Mouse (Mus musculus): ENCODE data around the gene Plxnb1. TPM values are rescaled to one million over a fixed set of nuclear protein-coding genes. Genes with fewer than 3 reads are reported as not detected.

Plxnb1 gene
- polyA plus RNA-seq, 1 experiment from 2014 or later: 19.8 TPM

DNA sequence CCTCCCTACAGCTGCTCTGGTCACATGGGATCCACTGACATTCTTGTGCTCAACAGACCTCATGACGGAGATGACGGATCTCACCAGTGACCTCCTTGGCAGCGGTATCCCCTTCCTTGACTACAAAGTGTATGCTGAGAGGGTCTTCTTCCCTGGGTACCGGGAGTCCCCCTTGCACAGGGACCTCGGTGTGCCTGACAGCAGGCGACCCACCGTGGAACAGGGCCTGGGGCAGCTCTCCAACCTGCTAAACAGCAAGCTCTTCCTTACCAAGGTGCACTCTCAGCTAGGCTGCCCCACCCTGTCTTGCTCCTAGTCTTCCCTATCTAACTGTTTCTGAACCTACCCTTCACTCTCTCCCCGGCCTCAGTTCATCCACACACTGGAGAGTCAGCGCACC, 16.4 kb downstream of the Plxnb1 start:
- peaks cover 85% of the 10 kb centered on the region for H3K36me3 ChIP-seq (ENCODE audit: insufficient read depth, low read length)
- no peak overlapping the region for H3K27ac ChIP-seq (ENCODE audit: low read length)
- no peak for ATAC-seq (ENCODE audit: low FRiP score, low TSS enrichment)
- no peak overlapping the region for H3K4me3 ChIP-seq (ENCODE audit: low read length)
- no peak overlapping the region for H3K9ac ChIP-seq (replicated peaks; ENCODE audit: low read length)
- H3K4me1 ChIP-seq (ENCODE audit: insufficient read depth, low read length): peaks cover 19% of the 10 kb centered on the region
- H3K9me3 ChIP-seq (ENCODE audit: low read length): no peaks in the 10 kb centered on the region
- H3K27me3 ChIP-seq (ENCODE audit: insufficient read depth, low read length): no peaks in the 10 kb centered on the region
- 92% methylated on average over 9 of the region's 9 CpGs for WGBS
- H3K4me2 ChIP-seq (replicated peaks; ENCODE audit: low read depth, low read length): no peak overlapping the region

DNA sequence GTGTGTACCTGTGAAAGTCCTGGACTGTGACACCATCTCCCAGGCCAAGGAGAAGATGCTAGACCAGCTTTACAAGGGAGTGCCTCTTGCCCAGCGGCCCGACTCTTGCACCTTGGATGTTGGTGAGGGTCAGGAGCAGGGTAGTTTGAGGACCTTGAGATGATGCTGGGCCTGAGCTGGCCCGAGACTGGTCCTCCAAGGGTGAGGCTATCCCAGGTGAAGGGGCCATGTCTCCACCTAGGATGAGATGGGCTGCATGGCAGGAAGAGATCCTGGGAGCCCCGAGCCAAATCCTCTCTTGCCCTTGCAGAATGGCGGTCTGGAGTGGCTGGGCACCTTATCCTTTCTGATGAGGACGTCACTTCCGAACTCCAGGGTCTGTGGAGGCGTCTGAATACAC, 18.1 kb downstream of the Plxnb1 start:
- H3K27ac ChIP-seq (ENCODE audit: low read length): no peak overlapping the region
- H3K4me3 ChIP-seq (ENCODE audit: low read length): no peak overlapping the region
- no peak overlapping the region for H3K4me2 ChIP-seq (replicated peaks; ENCODE audit: low read depth, low read length)
- no peaks in the 10 kb centered on the region for H3K9me3 ChIP-seq (ENCODE audit: low read length)
- H3K36me3 ChIP-seq (ENCODE audit: insufficient read depth, low read length): peaks cover 90% of the 10 kb centered on the region
- WGBS: 88% methylated on average over 8 of the region's 8 CpGs
- ATAC-seq (ENCODE audit: low FRiP score, low TSS enrichment): no peak
- no peak overlapping the region for H3K9ac ChIP-seq (replicated peaks; ENCODE audit: low read length)
- H3K4me1 ChIP-seq (ENCODE audit: insufficient read depth, low read length): peaks cover 1% of the 10 kb centered on the region; the same call in 1 of the 2 replicates
- no peaks in the 10 kb centered on the region for H3K27me3 ChIP-seq (ENCODE audit: insufficient read depth, low read length)

DNA sequence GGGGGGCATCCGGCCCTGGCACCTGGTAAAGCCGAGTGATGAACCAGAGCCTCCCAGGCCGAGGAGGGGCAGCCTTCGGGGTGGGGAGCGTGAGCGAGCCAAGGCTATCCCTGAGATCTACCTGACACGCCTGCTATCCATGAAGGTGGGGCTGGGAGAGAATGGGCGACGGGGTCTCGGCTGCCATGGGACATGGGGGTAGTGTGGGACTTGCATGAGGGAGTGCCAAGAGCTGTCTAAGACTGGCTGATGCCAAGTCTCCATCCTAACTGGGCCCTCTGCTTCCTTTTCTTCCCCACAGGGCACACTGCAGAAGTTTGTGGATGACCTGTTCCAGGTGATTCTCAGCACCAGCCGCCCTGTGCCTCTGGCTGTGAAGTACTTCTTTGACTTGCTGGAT, 19.1 kb downstream of the Plxnb1 start:
- Histone ChIP-seq H3K9ac (replicated peaks; ENCODE audit: low read length) (no peak overlapping the region), H3K4me3 (ENCODE audit: low read length) (no peak overlapping the region), H3K9me3 (ENCODE audit: low read length) (no peaks in the 10 kb centered on the region), H3K36me3 (ENCODE audit: insufficient read depth, low read length) (peaks cover 91% of the 10 kb centered on the region), H3K27ac (ENCODE audit: low read length) (no peak overlapping the region), H3K27me3 (ENCODE audit: insufficient read depth, low read length) (no peaks in the 10 kb centered on the region), H3K4me2 (replicated peaks; ENCODE audit: low read depth, low read length) (no peak overlapping the region), H3K4me1 (ENCODE audit: insufficient read depth, low read length) (no peaks in the 10 kb centered on the region)
- 96% methylated on average over 11 of the region's 11 CpGs for WGBS
- no peak for ATAC-seq (ENCODE audit: low FRiP score, low TSS enrichment)

DNA sequence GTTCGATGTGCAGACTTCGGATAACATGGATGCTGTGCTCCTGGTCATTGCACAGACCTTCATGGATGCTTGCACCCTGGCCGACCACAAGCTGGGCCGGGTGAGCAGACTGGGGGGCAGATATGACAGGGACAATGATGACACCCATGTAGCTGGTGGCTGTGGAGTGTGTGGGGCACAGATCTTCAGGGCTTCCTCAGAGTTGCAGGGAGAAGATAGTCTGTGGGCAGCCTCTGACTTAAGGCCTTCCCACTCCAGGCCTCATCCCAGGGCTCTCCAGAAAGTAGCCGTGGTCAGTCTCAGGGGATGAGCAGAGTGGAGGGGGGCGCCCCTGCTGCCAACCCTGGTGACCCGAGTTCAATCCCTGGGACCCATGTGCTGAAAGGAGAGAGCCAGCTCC, 19.7 kb downstream of the Plxnb1 start:
- Histone ChIP-seq H3K4me2 (replicated peaks; ENCODE audit: low read depth, low read length) (no peak overlapping the region), H3K36me3 (ENCODE audit: insufficient read depth, low read length) (peaks cover 90% of the 10 kb centered on the region), H3K4me3 (ENCODE audit: low read length) (no peak overlapping the region), H3K9me3 (ENCODE audit: low read length) (no peaks in the 10 kb centered on the region), H3K27ac (ENCODE audit: low read length) (no peak overlapping the region), H3K4me1 (ENCODE audit: insufficient read depth, low read length) (no peaks in the 10 kb centered on the region), H3K27me3 (ENCODE audit: insufficient read depth, low read length) (no peaks in the 10 kb centered on the region), H3K9ac (replicated peaks; ENCODE audit: low read length) (no peak overlapping the region)
- no peak for ATAC-seq (ENCODE audit: low FRiP score, low TSS enrichment)
- WGBS: 93% methylated on average over 7 of the region's 7 CpGs

DNA sequence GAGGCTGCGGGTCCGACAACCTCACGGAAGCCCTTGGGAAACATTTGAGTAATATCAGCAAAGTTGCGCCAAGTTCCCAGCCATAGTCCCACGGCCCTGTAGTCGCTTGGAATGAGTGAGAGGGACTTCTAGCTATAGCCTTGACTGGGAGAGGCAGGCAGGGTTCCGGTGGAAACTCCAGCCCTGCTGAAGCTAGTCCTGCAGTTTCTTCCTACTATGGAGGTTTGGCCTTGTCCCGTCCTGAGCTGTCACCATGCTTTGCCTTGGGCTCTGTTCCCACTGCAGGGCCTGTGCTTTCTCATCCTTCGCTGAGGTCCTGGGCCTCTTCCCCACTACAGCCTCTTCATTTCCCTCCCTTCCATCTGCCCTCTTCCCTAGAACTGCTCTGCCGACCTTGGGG, 21.0 kb downstream of the Plxnb1 start:
- no peak for ATAC-seq (ENCODE audit: low FRiP score, low TSS enrichment)
- H3K27me3 ChIP-seq (ENCODE audit: insufficient read depth, low read length): no peaks in the 10 kb centered on the region
- no peak overlapping the region for H3K9ac ChIP-seq (replicated peaks; ENCODE audit: low read length)
- peaks cover 76% of the 10 kb centered on the region for H3K36me3 ChIP-seq (ENCODE audit: insufficient read depth, low read length)
- H3K4me1 ChIP-seq (ENCODE audit: insufficient read depth, low read length): no peaks in the 10 kb centered on the region
- H3K9me3 ChIP-seq (ENCODE audit: low read length): no peaks in the 10 kb centered on the region
- 91% methylated on average over 10 of the region's 10 CpGs for WGBS
- H3K27ac ChIP-seq (ENCODE audit: low read length): no peak overlapping the region
- no peak overlapping the region for H3K4me2 ChIP-seq (replicated peaks; ENCODE audit: low read depth, low read length)
- H3K4me3 ChIP-seq (ENCODE audit: low read length): no peak overlapping the region

DNA sequence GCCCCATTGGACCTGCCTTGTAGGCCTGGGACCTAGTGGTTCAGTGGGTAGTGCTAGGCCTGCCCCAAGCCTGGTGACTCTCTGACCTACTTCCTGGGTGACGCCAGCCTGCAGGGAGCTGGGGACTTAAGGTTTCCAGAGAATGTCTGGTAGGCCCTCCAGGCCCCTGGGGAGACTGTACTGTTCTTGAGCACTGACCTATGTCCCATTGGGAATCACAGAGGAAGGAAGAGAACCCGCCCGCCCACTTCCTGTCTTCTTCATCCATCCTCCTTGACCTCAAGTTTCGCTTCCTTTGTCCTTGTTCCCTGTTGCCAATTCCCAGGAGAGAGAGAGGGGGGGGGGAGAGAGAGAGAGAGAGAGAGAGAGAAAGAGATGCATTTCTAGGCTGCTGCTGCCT, 22.9 kb downstream of the Plxnb1 start:
- 77% methylated on average over 4 of the region's 4 CpGs for WGBS
- peaks cover 57% of the 10 kb centered on the region for H3K36me3 ChIP-seq (ENCODE audit: insufficient read depth, low read length)
- no peak overlapping the region for H3K9ac ChIP-seq (replicated peaks; ENCODE audit: low read length)
- no peak overlapping the region for H3K4me2 ChIP-seq (replicated peaks; ENCODE audit: low read depth, low read length)
- H3K4me3 ChIP-seq (ENCODE audit: low read length): no peak overlapping the region
- H3K27ac ChIP-seq (ENCODE audit: low read length): no peak overlapping the region
- ATAC-seq (ENCODE audit: low FRiP score, low TSS enrichment): no peak
- H3K4me1 ChIP-seq (ENCODE audit: insufficient read depth, low read length): no peaks in the 10 kb centered on the region
- H3K9me3 ChIP-seq (ENCODE audit: low read length): no peaks in the 10 kb centered on the region
- H3K27me3 ChIP-seq (ENCODE audit: insufficient read depth, low read length): no peaks in the 10 kb centered on the region

DNA sequence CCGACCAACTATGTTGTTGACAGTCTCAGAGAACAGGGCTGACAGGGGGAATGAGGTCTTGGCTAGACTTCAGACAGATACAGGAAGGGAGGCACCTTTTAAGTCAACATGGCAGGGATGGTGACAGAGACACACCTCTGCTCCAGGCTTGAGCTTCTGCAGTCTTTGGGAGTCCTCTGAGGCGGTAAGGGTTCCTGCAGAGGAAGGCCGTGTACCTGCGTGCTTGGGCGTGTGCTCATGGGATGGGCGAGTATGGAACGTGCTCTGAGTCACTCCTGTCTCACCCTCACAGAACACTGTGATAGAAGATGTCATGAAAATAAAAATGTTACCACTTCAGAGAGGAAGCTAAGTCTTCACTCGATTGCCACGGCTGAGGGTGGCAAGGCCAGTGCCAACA, 24.4 kb downstream of the Plxnb1 start:
- 89% methylated on average over 9 of the region's 9 CpGs for WGBS
- Histone ChIP-seq H3K9ac (replicated peaks; ENCODE audit: low read length) (no peak overlapping the region), H3K4me3 (ENCODE audit: low read length) (no peak overlapping the region), H3K9me3 (ENCODE audit: low read length) (no peaks in the 10 kb centered on the region), H3K27me3 (ENCODE audit: insufficient read depth, low read length) (no peaks in the 10 kb centered on the region), H3K4me1 (ENCODE audit: insufficient read depth, low read length) (no peaks in the 10 kb centered on the region), H3K27ac (ENCODE audit: low read length) (no peak overlapping the region), H3K36me3 (ENCODE audit: insufficient read depth, low read length) (peaks cover 42% of the 10 kb centered on the region), H3K4me2 (replicated peaks; ENCODE audit: low read depth, low read length) (no peak overlapping the region)
- ATAC-seq (ENCODE audit: low FRiP score, low TSS enrichment): no peak

DNA sequence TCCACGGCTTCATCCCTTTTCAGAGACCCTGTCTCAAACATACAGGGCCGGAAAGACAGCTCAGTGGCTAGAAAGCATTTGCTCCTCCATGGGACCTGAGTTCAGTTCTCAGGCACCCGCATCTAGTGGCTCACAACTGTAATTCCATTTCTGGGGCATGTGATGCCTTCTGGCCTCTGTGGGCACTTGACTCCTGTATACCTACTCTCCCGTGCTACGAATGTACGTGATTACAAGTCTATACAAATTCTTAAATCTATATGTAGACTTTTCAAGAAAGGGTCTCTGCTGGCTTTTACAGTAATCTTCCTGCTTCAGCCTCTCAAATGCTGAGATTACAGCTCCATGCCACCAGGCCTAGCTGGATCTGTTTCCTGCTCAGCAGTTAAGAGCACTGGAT, 25.8 kb downstream of the Plxnb1 start:
- peak overlapping the region; percentile 10; the same call in 1 of the 2 replicates for H3K27ac ChIP-seq (ENCODE audit: low read length)
- H3K4me1 ChIP-seq (ENCODE audit: insufficient read depth, low read length): no peaks in the 10 kb centered on the region
- H3K9me3 ChIP-seq (ENCODE audit: low read length): no peaks in the 10 kb centered on the region
- no peak overlapping the region for H3K9ac ChIP-seq (replicated peaks; ENCODE audit: low read length)
- H3K4me2 ChIP-seq (replicated peaks; ENCODE audit: low read depth, low read length): no peak overlapping the region
- no peaks in the 10 kb centered on the region for H3K27me3 ChIP-seq (ENCODE audit: insufficient read depth, low read length)
- WGBS: 85% methylated on average over 6 of the region's 6 CpGs
- ATAC-seq (ENCODE audit: low FRiP score, low TSS enrichment): no peak
- peaks cover 29% of the 10 kb centered on the region for H3K36me3 ChIP-seq (ENCODE audit: insufficient read depth, low read length)
- no peak overlapping the region for H3K4me3 ChIP-seq (ENCODE audit: low read length)

DNA sequence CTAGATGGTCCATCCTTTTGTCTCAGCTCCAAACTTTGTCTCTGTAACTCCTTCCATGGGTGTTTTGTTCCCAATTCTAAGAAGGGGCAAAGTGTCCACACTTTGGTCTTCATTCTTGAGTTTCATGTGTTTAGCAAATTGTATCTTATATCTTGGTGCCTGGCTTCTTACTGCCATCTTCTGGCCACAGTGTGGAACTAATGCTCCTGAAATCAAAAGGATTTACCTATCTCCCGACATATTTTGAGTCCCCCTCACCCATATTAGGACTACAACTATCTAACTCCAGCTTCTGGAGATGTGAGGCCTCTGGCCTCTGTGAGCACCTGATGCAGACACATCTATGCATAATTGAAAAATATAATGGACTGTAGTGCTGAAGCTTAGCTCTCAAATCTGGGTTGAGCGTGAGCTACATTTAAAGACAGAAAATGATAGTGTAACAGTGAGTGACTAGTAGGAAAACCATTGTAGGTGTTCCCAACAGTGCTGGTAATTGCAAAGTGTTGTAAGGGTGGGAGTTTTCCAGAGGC, 27.4 kb downstream of the Plxnb1 start:
- WGBS: 43% methylated on average over 2 of the region's 2 CpGs
- H3K4me1 ChIP-seq (ENCODE audit: insufficient read depth, low read length): no peaks in the 10 kb centered on the region
- H3K4me3 ChIP-seq (ENCODE audit: low read length): no peak overlapping the region
- no peak overlapping the region for H3K27ac ChIP-seq (ENCODE audit: low read length)
- no peak overlapping the region for H3K9ac ChIP-seq (replicated peaks; ENCODE audit: low read length)
- no peaks in the 10 kb centered on the region for H3K27me3 ChIP-seq (ENCODE audit: insufficient read depth, low read length)
- 0 out of 2 replicates have a peak, but pooled peaks have one; percentile 1 for ATAC-seq (ENCODE audit: low FRiP score, low TSS enrichment)
- peaks cover 19% of the 10 kb centered on the region for H3K36me3 ChIP-seq (ENCODE audit: insufficient read depth, low read length)
- H3K4me2 ChIP-seq (replicated peaks; ENCODE audit: low read depth, low read length): no peak overlapping the region
- H3K9me3 ChIP-seq (ENCODE audit: low read length): no peaks in the 10 kb centered on the region

DNA sequence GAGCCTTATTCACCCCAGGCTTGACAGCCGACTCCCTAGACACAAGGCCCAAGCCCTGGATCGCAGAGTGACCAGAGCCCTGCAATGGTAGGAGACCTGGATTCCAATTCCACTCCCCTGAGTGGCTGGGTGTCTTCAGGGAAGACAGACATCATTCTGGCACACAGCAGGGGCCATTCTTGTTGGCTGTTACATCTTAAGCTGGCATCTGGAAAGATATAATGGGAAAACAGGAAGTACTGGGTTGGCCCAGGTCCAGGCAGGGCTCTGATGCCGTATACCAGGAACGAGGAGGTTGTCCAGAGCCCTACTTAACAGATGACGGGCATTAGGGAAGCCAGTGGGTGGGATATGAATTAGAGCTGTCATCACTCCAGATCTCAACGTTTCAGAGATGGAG, 28.1 kb downstream of the Plxnb1 start:
- WGBS: 52% methylated on average over 6 of the region's 6 CpGs
- ATAC-seq (ENCODE audit: low FRiP score, low TSS enrichment): no peak
- Histone ChIP-seq H3K9ac (replicated peaks; ENCODE audit: low read length) (no peak overlapping the region), H3K4me2 (replicated peaks; ENCODE audit: low read depth, low read length) (no peak overlapping the region), H3K27me3 (ENCODE audit: insufficient read depth, low read length) (no peaks in the 10 kb centered on the region), H3K4me3 (ENCODE audit: low read length) (no peak overlapping the region), H3K36me3 (ENCODE audit: insufficient read depth, low read length) (peaks cover 14% of the 10 kb centered on the region), H3K9me3 (ENCODE audit: low read length) (no peaks in the 10 kb centered on the region), H3K4me1 (ENCODE audit: insufficient read depth, low read length) (no peaks in the 10 kb centered on the region), H3K27ac (ENCODE audit: low read length) (no peak overlapping the region)

Measured in kidney, embryonic 16.5 days (tissue).